Mouse (Mus musculus): ENCODE measurements around the gene Col25a1. TPM values are rescaled to one million over a fixed set of nuclear protein-coding genes. Genes with fewer than 3 reads are reported as not detected.

The Col25a1 gene
- polyA plus RNA-seq (2014; fragmentation: Nextera tagmentation; extraction: Ambion mirVana) = 2.7 and 3.0 TPM in 2 replicates

GRCm38 (mm10) chr3:130131201-130131600 is at the start of gene Col25a1:
TSS of gene Col25a1 (plus strand) at chr3:130131501.
- ATAC-seq (replicated peaks; ENCODE audit: insufficient number of reproducible peaks, low FRiP score, low TSS enrichment) = no peak
- Histone ChIP-seq H3K4me1 (ENCODE audit: control insufficient read depth, insufficient read depth, low read length) (no peaks in the 10 kb centered on the region), H3K36me3 (ENCODE audit: control insufficient read depth, insufficient read depth, low read length) (no peaks in the 10 kb centered on the region), H3K9me3 (replicated peaks; ENCODE audit: control insufficient read depth, low read length) (no peaks in the 10 kb centered on the region), H3K4me3 (ENCODE audit: low read depth, low read length) (no peak within 1 kb of the TSS), H3K9ac (ENCODE audit: low read depth, low read length) (no peak within 1 kb of the TSS), H3K4me2 (no peak within 1 kb of the TSS), H3K27ac (ENCODE audit: low read depth, low read length) (no peak within 1 kb of the TSS), H3K27me3 (ENCODE audit: control insufficient read depth, insufficient read depth, low read length) (no peaks in the 10 kb centered on the region)
- WGBS (ENCODE audit: insufficient replicate concordance) = 89% methylated on average over 8 of the region's 8 CpGs

- 64% methylated on average over 2 of the region's 2 CpGs for WGBS (ENCODE audit: insufficient replicate concordance)
- H3K27ac ChIP-seq (ENCODE audit: low read depth, low read length) = no peak overlapping the region
Measured at GRCm38 (mm10) chr3:130083312-130083711, 48.0 kb upstream of the Col25a1 start.

GRCm38 (mm10) chr3:130086372-130087080 is 44.8 kb upstream of the Col25a1 start:
- H3K36me3 ChIP-seq (ENCODE audit: control insufficient read depth, insufficient read depth, low read length) = no peaks in the 10 kb centered on the region
- no peaks in the 10 kb centered on the region for H3K9me3 ChIP-seq (replicated peaks; ENCODE audit: control insufficient read depth, low read length)
- H3K27ac ChIP-seq (ENCODE audit: low read depth, low read length) = no peak overlapping the region
- H3K9ac ChIP-seq (ENCODE audit: low read depth, low read length) = no peak overlapping the region
- H3K27me3 ChIP-seq (ENCODE audit: control insufficient read depth, insufficient read depth, low read length) = no peaks in the 10 kb centered on the region; the same call in 1 of the 2 replicates
- no peak overlapping the region for H3K4me3 ChIP-seq (ENCODE audit: low read depth, low read length)
- no peak overlapping the region for H3K4me2 ChIP-seq
- 75% methylated on average over 13 of the region's 13 CpGs for WGBS (ENCODE audit: insufficient replicate concordance)
- H3K4me1 ChIP-seq (ENCODE audit: control insufficient read depth, insufficient read depth, low read length) = no peaks in the 10 kb centered on the region
- ATAC-seq (replicated peaks; ENCODE audit: insufficient number of reproducible peaks, low FRiP score, low TSS enrichment) = no peak

More at GRCm38 (mm10) chr3:130083312-130083711, 48.0 kb upstream of the Col25a1 start:
- ATAC-seq (replicated peaks; ENCODE audit: insufficient number of reproducible peaks, low FRiP score, low TSS enrichment) = no peak
- no peaks in the 10 kb centered on the region for H3K4me1 ChIP-seq (ENCODE audit: control insufficient read depth, insufficient read depth, low read length)
- H3K4me2 ChIP-seq = no peak overlapping the region
- H3K36me3 ChIP-seq (ENCODE audit: control insufficient read depth, insufficient read depth, low read length) = no peaks in the 10 kb centered on the region
- 0 out of 2 replicates have a peak, but pooled peaks cover 3% of the 10 kb centered on the region for H3K27me3 ChIP-seq (ENCODE audit: control insufficient read depth, insufficient read depth, low read length)
- H3K4me3 ChIP-seq (ENCODE audit: low read depth, low read length) = no peak overlapping the region
- no peaks in the 10 kb centered on the region for H3K9me3 ChIP-seq (replicated peaks; ENCODE audit: control insufficient read depth, low read length)
- H3K9ac ChIP-seq (ENCODE audit: low read depth, low read length) = no peak overlapping the region

- no peak overlapping the region for H3K27ac ChIP-seq (ENCODE audit: low read depth, low read length)
- no peak for ATAC-seq (replicated peaks; ENCODE audit: insufficient number of reproducible peaks, low FRiP score, low TSS enrichment)
- H3K9me3 ChIP-seq (replicated peaks; ENCODE audit: control insufficient read depth, low read length) = no peaks in the 10 kb centered on the region
- H3K4me1 ChIP-seq (ENCODE audit: control insufficient read depth, insufficient read depth, low read length) = no peaks in the 10 kb centered on the region
- no peak overlapping the region for H3K4me3 ChIP-seq (ENCODE audit: low read depth, low read length)
- no peak overlapping the region for H3K4me2 ChIP-seq
- 71% methylated on average over 9 of the region's 9 CpGs for WGBS (ENCODE audit: insufficient replicate concordance)
- no peaks in the 10 kb centered on the region for H3K36me3 ChIP-seq (ENCODE audit: control insufficient read depth, insufficient read depth, low read length)
- H3K9ac ChIP-seq (ENCODE audit: low read depth, low read length) = no peak overlapping the region
- no peaks in the 10 kb centered on the region; the same call in 1 of the 2 replicates for H3K27me3 ChIP-seq (ENCODE audit: control insufficient read depth, insufficient read depth, low read length)
Measured at GRCm38 (mm10) chr3:130087466-130087865, 43.8 kb upstream of the Col25a1 start.

GRCm38 (mm10) chr3:130088654-130089053 is 42.6 kb upstream of the Col25a1 start:
- Histone ChIP-seq H3K4me3 (ENCODE audit: low read depth, low read length) (no peak overlapping the region), H3K9me3 (replicated peaks; ENCODE audit: control insufficient read depth, low read length) (no peaks in the 10 kb centered on the region), H3K36me3 (ENCODE audit: control insufficient read depth, insufficient read depth, low read length) (no peaks in the 10 kb centered on the region), H3K27ac (ENCODE audit: low read depth, low read length) (no peak overlapping the region), H3K9ac (ENCODE audit: low read depth, low read length) (no peak overlapping the region), H3K27me3 (ENCODE audit: control insufficient read depth, insufficient read depth, low read length) (no peaks in the 10 kb centered on the region; the same call in 1 of the 2 replicates), H3K4me2 (no peak overlapping the region), H3K4me1 (ENCODE audit: control insufficient read depth, insufficient read depth, low read length) (no peaks in the 10 kb centered on the region)
- no peak for ATAC-seq (replicated peaks; ENCODE audit: insufficient number of reproducible peaks, low FRiP score, low TSS enrichment)
- WGBS (ENCODE audit: insufficient replicate concordance) = 84% methylated on average over 9 of the region's 9 CpGs

- H3K9me3 ChIP-seq (replicated peaks; ENCODE audit: control insufficient read depth, low read length) = no peaks in the 10 kb centered on the region
- H3K4me3 ChIP-seq (ENCODE audit: low read depth, low read length) = no peak overlapping the region
- no peak overlapping the region for H3K9ac ChIP-seq (ENCODE audit: low read depth, low read length)
- no peaks in the 10 kb centered on the region for H3K4me1 ChIP-seq (ENCODE audit: control insufficient read depth, insufficient read depth, low read length)
- no peak overlapping the region for H3K27ac ChIP-seq (ENCODE audit: low read depth, low read length)
- no peaks in the 10 kb centered on the region for H3K36me3 ChIP-seq (ENCODE audit: control insufficient read depth, insufficient read depth, low read length)
- H3K4me2 ChIP-seq = no peak overlapping the region
- ATAC-seq (replicated peaks; ENCODE audit: insufficient number of reproducible peaks, low FRiP score, low TSS enrichment) = no peak
- WGBS (ENCODE audit: insufficient replicate concordance) = 69% methylated on average over 9 of the region's 9 CpGs
- no peaks in the 10 kb centered on the region; the same call in 1 of the 2 replicates for H3K27me3 ChIP-seq (ENCODE audit: control insufficient read depth, insufficient read depth, low read length)
Measured at GRCm38 (mm10) chr3:130090460-130090859, 40.8 kb upstream of the Col25a1 start.

GRCm38 (mm10) chr3:130094125-130094704 is 37.1 kb upstream of the Col25a1 start:
- H3K9ac ChIP-seq (ENCODE audit: low read depth, low read length) = no peak overlapping the region
- no peaks in the 10 kb centered on the region for H3K36me3 ChIP-seq (ENCODE audit: control insufficient read depth, insufficient read depth, low read length)
- H3K4me3 ChIP-seq (ENCODE audit: low read depth, low read length) = no peak overlapping the region
- no peak for ATAC-seq (replicated peaks; ENCODE audit: insufficient number of reproducible peaks, low FRiP score, low TSS enrichment)
- H3K27ac ChIP-seq (ENCODE audit: low read depth, low read length) = no peak overlapping the region
- no peaks in the 10 kb centered on the region for H3K27me3 ChIP-seq (ENCODE audit: control insufficient read depth, insufficient read depth, low read length)
- WGBS (ENCODE audit: insufficient replicate concordance) = 58% methylated on average over 5 of the region's 5 CpGs
- no peak overlapping the region for H3K4me2 ChIP-seq
- no peaks in the 10 kb centered on the region for H3K4me1 ChIP-seq (ENCODE audit: control insufficient read depth, insufficient read depth, low read length)
- no peaks in the 10 kb centered on the region for H3K9me3 ChIP-seq (replicated peaks; ENCODE audit: control insufficient read depth, low read length)

- no peaks in the 10 kb centered on the region for H3K36me3 ChIP-seq (ENCODE audit: control insufficient read depth, insufficient read depth, low read length)
- ATAC-seq (replicated peaks; ENCODE audit: insufficient number of reproducible peaks, low FRiP score, low TSS enrichment) = no peak
- no peak overlapping the region for H3K4me3 ChIP-seq (ENCODE audit: low read depth, low read length)
- no peak overlapping the region for H3K9ac ChIP-seq (ENCODE audit: low read depth, low read length)
- H3K27ac ChIP-seq (ENCODE audit: low read depth, low read length) = no peak overlapping the region
- no peaks in the 10 kb centered on the region for H3K27me3 ChIP-seq (ENCODE audit: control insufficient read depth, insufficient read depth, low read length)
- no peaks in the 10 kb centered on the region for H3K9me3 ChIP-seq (replicated peaks; ENCODE audit: control insufficient read depth, low read length)
- H3K4me1 ChIP-seq (ENCODE audit: control insufficient read depth, insufficient read depth, low read length) = no peaks in the 10 kb centered on the region
- H3K4me2 ChIP-seq = no peak overlapping the region
- 39% methylated on average over 5 of the region's 5 CpGs for WGBS (ENCODE audit: insufficient replicate concordance)
Measured at GRCm38 (mm10) chr3:130095160-130095781, 36.0 kb upstream of the Col25a1 start.
